8 mouse cellular contexts compared by ENCODE assay signal in genomic region chr17:84367663-84368062, GRCm38 (mm10).
DNase-seq lines count a peak whose midpoint lies in the region; ATAC-seq and TF ChIP-seq lines count a peak whose summit lies in the region.

No protein-coding gene starts in this region.

- H3K36me3 ChIP-seq in embryonic facial prominence, embryonic 13.5 days = no peaks in the 10 kb centered on the region
- H3K36me3 ChIP-seq in intestine, embryonic 15.5 days = no peaks in the 10 kb centered on the region
- H3K36me3 ChIP-seq in stomach, postnatal 0 days (ENCODE audit: control insufficient read depth, insufficient read depth, low read length) = no peaks in the 10 kb centered on the region

- H3K4me3 ChIP-seq in embryonic facial prominence, embryonic 13.5 days = no peak overlapping the region
- H3K4me3 ChIP-seq in intestine, embryonic 15.5 days (replicated peaks) = no peak overlapping the region
- no peak overlapping the region for H3K4me3 ChIP-seq in stomach, postnatal 0 days (ENCODE audit: low read depth, low read length)

- peaks cover 72% of the 10 kb centered on the region for H3K4me1 ChIP-seq in embryonic facial prominence, embryonic 13.5 days
- peaks cover 46% of the 10 kb centered on the region for H3K4me1 ChIP-seq in intestine, embryonic 15.5 days (replicated peaks)
- peaks cover 18% of the 10 kb centered on the region for H3K4me1 ChIP-seq in stomach, postnatal 0 days (replicated peaks; ENCODE audit: control insufficient read depth, insufficient read depth)

- no peak overlapping the region for H3K4me2 ChIP-seq in embryonic facial prominence, embryonic 13.5 days
- no peak overlapping the region for H3K4me2 ChIP-seq in intestine, embryonic 15.5 days (replicated peaks)
- H3K4me2 ChIP-seq in stomach, postnatal 0 days (replicated peaks; ENCODE audit: low read depth) = 0 out of 2 replicates have a peak overlapping the region, but pooled peaks have one; percentile 9

- POLR2A ChIA-PET in Patski (lab: Charles Lee) = no interaction called here

- H3K9me3 ChIP-seq in embryonic facial prominence, embryonic 13.5 days = no peaks in the 10 kb centered on the region
- no peaks in the 10 kb centered on the region for H3K9me3 ChIP-seq in intestine, embryonic 15.5 days
- no peaks in the 10 kb centered on the region for H3K9me3 ChIP-seq in stomach, postnatal 0 days (ENCODE audit: control insufficient read depth, low read length)

- peak overlapping the region; percentile 73 for H3K27ac ChIP-seq in embryonic facial prominence, embryonic 13.5 days
- peak overlapping the region; percentile 72 for H3K27ac ChIP-seq in intestine, embryonic 15.5 days
- peak overlapping the region; percentile 84 for H3K27ac ChIP-seq in stomach, postnatal 0 days (replicated peaks)

- 47% methylated on average over 3 of the region's 3 CpGs for WGBS in embryonic facial prominence, embryonic 13.5 days
- 37% methylated on average over 3 of the region's 3 CpGs for WGBS in intestine, embryonic 15.5 days
- 24% methylated on average over 3 of the region's 3 CpGs for WGBS in stomach, postnatal 0 days

- H3K9ac ChIP-seq in embryonic facial prominence, embryonic 13.5 days = no peak overlapping the region
- H3K9ac ChIP-seq in intestine, embryonic 15.5 days = no peak overlapping the region
- no peak overlapping the region for H3K9ac ChIP-seq in stomach, postnatal 0 days (ENCODE audit: low read length)

- peak; percentile 27 for TF ChIP-seq CTCF in Patski (IDR thresholded peaks at IDR 0.05)
- peak; percentile 63 for TF ChIP-seq CTCF in stomach, postnatal 0 days (IDR thresholded peaks at IDR 0.05; ENCODE audit: low read depth)

- no peak for ATAC-seq in Patski
- ATAC-seq in embryonic facial prominence, embryonic 13.5 days (ENCODE audit: insufficient number of reproducible peaks, insufficient read depth, low FRiP score, low TSS enrichment, low read depth) = no peak
- no peak for ATAC-seq in intestine, embryonic 15.5 days
- no peak for ATAC-seq in stomach, postnatal 0 days (ENCODE audit: low FRiP score, low TSS enrichment)
- ATAC-seq in erythroblast, adult 5-6 weeks (replicated peaks; ENCODE audit: low FRiP score, poor library complexity, severe bottlenecking) = no peak

- CTCF ChIA-PET in Patski (lab: Charles Lee) = no interaction called here

- peak; percentile 49 for TF ChIP-seq EP300 in stomach, postnatal 0 days (optimal IDR thresholded peaks at IDR 0.05)

- in situ Hi-C loops in Patski (cut with MboI; ENCODE audit: low pct_unique_long_range_greater_than_20kb) = no loop called here

- DNase-seq in gastrocnemius, postnatal 25 days = peak; percentile 42
- no peak for DNase-seq in gastrocnemius, postnatal 10 days
- no peak for DNase-seq in Patski (ENCODE audit: low read depth, low spot score)
- no peak for DNase-seq in stomach, postnatal 0 days (ENCODE audit: low spot score)
- no peak for DNase-seq in frontal cortex, postnatal 14 days (ENCODE audit: low spot score in 2 of 2)

- H3K27me3 ChIP-seq in Patski = no peaks in the 10 kb centered on the region
- no peaks in the 10 kb centered on the region for H3K27me3 ChIP-seq in embryonic facial prominence, embryonic 13.5 days
- no peaks in the 10 kb centered on the region for H3K27me3 ChIP-seq in intestine, embryonic 15.5 days (replicated peaks)
- H3K27me3 ChIP-seq in stomach, postnatal 0 days (ENCODE audit: control insufficient read depth, insufficient read depth, low read length) = no peaks in the 10 kb centered on the region
